Mouse (Mus musculus): ENCODE data around the gene Hip1r.

Hip1r gene

DNA sequence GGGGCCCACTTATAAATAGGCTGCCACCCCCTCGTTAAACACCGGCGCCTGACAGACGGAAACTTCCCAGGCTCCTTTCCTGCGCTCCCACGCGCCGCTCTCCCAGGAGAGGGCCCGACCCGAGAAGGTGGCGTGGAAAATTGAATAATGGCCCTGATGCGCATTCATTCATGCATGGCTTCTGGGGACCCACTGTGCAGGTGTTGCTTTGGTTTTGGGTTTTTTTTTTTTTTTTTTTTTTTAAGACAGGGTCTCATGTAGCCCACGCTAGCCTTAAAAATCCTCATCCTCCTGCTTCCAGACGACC is 704 bp downstream of the Hip1r start:
- DNase-seq (ENCODE audit: low spot score in 2 of 2): no peak

DNA sequence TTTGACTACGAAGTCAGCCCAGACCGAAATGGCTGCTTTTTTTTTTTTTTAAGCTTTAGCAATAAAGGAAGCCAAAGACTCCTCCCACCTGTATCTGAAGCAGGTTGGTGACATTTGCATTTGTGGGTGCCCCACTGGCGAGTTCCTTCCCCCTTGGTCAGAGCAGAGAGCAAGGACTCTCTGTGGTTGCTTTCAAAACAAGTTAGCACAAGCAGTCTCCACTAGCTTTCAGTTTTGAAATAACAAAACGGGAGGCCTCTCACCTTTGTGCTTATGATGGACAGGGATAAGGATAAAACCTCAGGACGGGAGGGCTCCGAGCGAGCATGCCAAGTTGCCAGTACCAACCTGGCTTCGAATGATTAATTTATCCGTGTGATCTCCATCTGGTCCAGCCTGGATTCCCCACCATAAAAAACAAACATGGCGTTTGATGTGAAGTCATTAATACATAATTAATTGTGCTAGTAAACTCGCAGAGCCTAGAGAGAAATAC is 1.2 kb downstream of the Hip1r start:
- peak in 1 of 2 experiments; percentile 61 for DNase-seq (ENCODE audit: low spot score in 2 of 2)

DNA sequence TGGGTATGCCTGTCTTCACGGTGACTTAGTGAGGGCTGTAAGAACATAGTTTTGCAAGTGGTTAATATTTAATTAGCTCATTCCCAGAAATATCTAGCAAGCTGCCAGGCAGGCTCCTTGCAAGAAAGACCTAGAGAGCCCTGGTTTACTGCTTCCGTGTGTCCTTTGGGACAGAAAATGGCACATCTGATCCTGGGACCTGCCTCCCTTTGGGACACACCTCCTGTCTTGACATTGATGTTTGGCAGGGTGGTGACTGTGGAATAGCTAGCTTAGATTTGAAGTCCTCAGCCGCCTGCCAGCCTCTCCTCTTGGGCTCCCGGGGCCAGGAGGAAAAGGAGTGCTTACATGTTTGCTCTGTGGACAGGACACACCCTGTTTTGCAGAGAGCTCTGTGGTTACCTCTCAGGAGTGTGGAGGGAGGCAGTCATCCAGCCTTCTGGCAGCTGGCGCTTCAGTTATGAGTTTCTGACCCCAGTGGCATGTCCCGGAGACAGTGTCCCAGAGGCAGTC is 2.3 kb downstream of the Hip1r start:
- DNase-seq (ENCODE audit: low spot score in 2 of 2): no peak

DNA sequence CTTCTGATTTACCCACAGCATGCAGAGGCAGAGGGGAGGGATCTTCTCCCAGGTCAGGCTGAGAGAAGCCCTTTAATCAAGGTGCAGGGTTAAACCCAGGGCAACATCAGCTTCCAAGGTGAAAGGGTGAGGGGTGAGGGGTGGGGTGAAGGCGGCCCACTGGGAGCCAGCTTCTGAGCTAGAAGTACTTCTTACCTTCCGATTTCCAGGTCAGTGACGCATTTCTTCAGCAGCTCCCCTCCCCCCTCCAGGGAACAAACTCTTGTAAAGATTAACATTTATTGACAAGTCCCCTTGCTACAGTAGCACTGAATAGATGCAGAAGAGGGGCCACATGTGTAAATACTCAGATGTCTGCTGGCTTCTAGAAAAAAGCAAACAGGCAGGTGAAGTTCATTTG is 3.8 kb downstream of the Hip1r start:
- no peak for DNase-seq (ENCODE audit: low spot score in 2 of 2)

DNA sequence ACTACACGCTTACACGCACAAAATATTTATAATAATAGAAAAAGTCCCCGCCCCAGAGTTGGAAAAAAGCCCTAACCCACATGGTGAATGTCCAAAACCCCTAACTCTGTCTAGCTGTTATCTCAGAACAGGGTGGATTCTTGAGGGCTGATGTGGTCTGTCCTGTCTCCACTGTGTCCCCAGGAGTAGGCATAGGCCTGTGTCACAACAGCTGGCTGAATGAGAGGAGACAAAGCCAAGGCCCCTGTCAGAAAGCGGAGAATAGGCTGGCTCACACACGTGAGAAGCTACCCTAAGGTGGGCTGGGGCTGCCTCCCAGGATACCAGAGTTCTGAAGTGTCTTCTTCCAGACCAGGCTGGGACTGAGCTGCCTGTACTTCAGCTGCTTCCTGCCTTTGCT is 4.7 kb downstream of the Hip1r start:
- DNase-seq (ENCODE audit: low spot score in 2 of 2): no peak

DNA sequence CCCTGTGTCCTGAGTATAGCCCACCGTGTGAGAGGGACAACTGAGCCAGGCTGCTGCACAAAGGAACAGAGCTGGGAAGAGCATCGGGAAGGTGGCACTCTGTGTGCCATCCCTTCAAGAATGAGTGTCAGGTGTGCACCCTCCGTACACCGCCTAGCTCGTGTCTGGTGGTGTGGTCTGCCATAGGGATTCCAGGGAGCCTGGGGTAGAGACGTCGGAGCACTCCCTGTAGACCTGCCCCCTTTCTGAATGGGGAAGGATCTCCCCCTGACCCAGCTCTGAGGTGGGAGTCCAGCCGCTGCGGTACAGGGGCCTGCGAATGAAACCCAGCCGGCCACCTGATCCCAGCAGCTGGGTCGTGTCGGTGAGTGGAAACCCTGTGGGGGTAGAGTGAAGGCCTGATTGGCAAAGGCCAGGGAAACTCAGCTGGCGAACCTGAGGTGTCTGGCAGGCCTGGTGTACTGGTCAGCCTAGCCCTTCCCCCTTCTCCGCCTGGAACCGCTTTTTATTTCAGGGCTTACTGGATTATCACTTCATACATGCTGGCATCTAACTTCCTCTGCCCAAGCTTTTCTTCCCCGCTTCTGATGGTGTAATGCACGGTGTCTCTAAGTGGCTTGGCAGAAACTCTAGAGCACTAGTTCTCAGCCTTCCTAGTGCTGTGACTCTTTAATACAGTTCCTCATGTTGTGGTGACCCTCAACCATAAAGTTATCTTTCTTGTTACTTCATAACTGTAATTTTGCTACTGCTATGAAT is 6.0 kb downstream of the Hip1r start:
- DNase-seq (ENCODE audit: low spot score in 2 of 2): no peak

DNA sequence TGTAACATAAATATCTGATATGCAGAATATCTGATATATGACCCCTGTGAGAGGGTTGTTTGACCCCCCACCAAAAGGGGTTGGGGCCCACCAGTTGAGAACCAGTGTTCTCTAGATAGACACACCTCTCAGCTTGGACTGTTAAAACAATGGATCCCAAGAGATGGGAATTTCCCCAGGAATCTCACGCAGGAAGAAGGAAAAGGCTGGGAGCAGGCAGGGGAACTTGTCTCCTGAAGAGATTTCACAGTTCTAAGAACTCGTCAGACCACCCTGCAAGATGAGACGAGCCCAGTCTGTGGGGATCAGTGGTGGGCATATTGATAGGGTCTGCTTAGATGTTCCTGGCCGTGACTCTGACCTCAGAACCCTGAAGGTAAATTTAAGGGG is 6.5 kb downstream of the Hip1r start:
- DNase-seq (ENCODE audit: low spot score in 2 of 2): no peak

DNA sequence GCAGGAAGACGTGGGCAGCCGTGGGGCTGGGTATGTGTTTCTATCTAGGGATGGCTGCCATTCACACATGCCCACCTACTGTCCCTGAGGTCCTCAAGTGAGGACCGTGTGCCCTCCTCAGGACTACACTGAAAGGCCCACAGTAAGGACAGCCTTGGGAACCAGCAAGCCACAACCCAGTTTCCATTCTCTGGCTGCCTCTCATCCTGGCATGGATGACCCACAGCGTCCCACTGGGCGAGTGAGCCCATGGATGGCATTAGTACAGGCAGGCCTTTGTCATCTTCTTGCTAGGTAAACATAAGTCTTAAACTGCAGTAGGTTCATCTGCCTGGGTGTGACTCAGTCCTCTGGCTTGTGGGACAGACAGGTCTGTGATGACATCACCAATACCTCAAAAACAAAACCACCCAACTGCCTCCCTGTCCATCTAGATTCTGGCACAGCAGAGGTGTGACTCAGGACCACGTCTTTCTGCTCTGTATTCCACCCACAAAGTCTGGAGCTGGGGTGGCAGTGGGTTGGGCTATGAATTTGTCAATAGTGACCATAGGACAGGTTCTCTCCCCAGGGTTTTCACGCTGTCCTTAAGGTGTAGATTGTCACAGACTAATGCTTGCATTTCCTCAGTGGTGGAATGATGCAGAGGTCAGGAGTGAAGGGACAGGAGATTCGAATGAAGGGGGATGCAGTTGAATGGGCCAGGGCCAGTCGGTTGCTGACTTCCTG is 7.3 kb downstream of the Hip1r start:
- DNase-seq (ENCODE audit: low spot score in 2 of 2): no peak

DNA sequence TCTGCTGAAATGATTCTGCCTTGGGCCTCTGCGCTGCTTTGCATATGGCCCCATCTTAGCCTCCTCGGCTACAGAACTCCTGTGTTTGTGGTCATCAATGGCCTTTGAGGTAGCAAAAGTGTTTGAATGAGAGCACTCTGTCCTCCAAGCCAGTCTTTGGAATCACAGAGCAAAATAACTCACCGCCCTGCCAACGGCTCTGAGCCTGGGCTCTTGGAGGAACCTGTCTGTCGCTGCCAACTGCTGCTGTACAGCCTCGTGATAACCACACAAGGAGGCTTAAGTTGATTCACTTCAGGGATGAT is 7.8 kb downstream of the Hip1r start:
- no peak for DNase-seq (ENCODE audit: low spot score in 2 of 2)

DNA sequence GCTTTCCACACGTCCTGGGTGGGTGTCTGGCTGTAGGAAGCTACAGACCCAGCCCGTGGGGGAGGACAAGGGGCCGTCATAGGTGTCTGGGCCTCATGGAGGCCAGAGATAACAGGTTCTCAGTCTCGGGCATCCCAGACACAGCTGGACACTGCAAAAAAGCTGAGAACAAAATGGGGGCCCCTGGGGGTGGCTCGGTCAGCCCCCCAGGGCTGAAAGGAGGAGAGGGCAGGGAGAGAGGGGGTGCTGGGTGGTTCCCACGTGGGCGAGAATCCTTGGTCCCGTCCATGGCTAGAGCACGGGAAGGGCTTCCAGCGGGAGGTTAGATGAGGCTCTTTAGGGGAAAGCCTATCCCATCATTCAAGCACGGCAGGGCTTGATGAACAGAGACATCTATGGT is 9.4 kb downstream of the Hip1r start:
- DNase-seq (ENCODE audit: low spot score in 2 of 2): no peak

DNA sequence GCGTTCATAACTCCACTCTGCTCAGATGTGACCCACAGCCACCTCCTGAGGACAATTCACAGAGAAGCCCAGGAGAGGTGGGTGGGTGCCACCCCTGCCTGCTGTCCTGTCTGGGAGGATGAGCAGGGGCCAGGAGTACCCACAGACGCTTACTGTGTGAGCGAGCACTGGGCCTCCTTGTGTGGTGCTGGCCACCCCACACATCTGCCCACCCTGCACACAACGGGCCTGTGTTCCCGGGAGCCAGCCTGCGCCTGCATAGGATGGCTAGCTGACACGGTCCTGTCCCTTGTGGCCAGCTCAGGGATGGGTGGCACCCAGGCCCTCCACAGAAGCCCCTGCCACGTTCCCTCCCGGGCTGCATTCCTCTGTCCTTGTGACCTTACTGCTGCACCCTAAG is 12.0 kb downstream of the Hip1r start:
- no peak for DNase-seq (ENCODE audit: low spot score in 2 of 2)

DNA sequence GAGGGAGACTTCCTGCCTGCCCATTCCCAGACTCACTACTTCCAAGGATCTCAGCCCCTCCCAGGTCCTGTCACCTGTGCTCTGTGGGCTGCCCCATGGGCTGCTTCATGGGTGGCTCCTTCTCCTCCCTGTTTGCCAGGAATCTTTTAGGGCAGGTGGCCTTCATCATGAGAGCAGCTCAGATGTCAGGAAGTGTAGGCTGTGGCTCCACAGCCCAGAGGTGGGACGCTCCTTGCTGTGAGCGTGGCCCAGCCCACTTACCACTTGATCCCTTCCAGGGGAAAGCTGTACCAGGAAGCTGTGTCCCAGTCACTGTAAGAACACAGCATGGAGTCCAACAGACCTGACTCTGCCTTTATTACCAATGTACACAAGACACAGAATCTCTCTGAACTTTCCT is 13.5 kb downstream of the Hip1r start:
- no peak for DNase-seq (ENCODE audit: low spot score in 2 of 2)

DNA sequence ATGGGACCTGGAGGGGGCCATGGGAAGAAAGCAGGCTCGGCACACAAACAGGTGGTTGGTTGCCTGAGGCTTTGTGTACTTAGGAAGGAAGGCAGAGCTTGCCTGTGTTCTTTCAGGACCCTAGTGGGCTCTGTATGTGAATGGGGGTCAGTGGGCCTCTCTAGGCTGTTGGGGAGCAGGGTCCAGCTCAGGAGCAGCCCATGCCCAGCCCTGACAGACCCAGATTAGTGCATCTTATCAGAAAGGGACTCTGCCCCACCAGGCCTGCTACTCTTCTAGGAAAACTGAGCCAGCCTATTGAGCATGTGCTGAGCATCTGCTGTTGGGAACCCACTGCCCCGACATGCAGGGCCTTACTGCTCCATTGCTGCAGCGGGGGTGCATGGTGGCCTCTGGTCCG is 14.1 kb downstream of the Hip1r start:
- no peak for DNase-seq (ENCODE audit: low spot score in 2 of 2)

DNA sequence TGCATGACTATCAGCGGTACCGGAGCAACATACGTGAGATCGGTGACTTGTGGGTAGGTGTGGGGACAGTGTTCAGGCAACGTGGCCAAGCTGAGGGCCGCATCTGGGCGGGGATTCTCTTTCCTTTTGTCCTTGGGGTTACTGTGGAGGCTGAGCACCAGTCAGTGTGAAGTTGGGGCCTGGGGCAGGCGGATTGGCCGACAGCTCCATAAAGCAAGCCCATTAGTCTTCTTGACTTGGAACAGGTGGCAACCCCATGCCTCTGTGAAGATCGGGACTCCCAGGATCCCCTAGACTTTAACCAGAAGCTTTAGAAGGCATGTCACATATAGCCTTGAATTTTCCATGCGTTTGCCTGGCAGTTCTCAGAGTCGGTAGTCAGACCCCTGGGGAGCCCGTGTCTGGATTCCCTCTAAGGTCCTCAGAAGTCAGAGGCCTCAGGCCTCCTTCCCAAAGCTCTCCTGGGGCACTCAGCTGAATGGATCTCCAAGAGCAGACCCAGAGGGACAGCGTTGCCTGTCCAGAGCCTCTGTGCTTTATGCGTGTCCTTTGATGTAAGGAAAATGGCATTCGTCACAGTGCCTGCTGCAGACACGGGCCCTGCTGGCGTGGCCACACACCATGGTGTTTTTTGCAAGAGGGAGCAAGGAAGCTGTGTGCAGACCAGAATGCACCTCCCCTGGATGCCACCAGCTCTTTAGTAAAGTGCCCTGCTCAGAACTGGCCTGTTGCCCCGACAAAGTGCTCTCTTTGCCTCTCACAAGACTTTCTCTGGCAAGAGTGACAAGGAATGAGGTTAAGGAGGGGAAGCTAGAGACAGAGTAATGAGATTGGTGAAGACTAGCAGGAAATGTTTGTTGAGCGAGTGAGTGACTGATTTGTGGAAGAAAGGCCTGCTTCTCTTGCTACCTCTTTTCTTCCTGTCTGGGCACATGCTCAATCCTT is 16.8 kb downstream of the Hip1r start:
- no peak for DNase-seq (ENCODE audit: low spot score in 2 of 2)

DNA sequence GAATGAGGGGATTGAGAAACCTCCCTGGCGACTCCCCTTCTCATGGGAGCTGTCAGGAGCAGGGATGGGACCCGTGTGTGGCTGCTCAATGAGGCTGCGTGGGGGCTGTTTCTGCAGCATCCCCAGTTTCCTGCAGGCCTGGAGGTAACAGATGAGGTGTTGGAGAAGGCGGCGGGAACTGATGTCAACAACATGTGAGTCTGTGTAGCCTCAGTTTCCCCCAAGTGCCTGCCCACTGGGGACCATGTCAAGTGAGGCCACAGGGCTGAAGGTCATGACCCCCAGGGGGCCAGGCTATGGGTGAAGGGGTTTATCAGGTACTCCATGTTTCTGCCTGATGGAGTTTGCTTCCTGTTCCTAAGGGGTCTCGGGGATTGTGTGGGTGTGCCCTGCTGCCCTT is 17.9 kb downstream of the Hip1r start:
- DNase-seq (ENCODE audit: low spot score in 2 of 2): no peak

DNA sequence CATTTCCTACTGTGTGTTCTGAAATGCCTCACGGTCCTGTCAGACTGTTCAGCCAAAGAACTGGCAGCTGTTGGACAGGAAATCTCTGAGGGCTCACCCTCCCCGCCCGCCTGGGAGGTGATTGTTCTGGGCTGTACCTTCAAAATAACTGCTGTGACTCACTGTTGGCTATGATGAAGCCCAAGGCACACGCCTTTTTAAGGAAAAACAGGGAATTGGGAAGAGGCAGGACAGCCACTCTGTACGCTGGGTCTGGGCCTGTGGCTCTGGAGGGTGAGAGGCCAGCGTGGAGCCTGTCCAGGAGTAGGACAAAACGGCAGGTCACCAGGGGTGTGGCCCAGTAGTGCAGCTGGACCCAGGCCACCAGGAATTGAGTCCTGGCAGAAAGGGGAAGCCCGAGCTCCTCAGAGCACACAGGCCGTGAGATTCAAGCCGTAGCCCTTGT is 18.8 kb downstream of the Hip1r start:
- peak; percentile 57 to 76 for DNase-seq (ENCODE audit: low spot score in 2 of 2)

DNA sequence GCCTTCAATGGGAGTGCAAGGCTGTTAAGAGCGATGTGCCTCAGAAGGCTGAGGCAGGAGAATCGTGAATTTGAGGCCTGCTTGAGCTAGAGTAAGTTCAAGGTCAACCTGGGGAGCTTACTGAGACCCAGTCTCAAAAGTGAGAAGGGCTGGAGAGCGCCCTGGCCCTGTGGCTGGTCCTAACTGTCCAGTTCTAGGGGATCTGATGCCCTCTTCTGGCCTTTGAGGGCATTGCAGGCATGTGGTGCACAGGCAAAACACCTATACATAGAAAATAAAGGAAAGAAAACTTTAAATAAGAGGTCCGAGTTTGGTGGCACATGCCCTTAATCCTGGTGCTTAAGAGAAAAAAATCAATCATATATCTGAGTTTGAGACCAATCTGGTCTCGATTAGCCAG is 19.4 kb downstream of the Hip1r start:
- peak; percentile 69 to 83 for DNase-seq (ENCODE audit: low spot score in 2 of 2)

DNA sequence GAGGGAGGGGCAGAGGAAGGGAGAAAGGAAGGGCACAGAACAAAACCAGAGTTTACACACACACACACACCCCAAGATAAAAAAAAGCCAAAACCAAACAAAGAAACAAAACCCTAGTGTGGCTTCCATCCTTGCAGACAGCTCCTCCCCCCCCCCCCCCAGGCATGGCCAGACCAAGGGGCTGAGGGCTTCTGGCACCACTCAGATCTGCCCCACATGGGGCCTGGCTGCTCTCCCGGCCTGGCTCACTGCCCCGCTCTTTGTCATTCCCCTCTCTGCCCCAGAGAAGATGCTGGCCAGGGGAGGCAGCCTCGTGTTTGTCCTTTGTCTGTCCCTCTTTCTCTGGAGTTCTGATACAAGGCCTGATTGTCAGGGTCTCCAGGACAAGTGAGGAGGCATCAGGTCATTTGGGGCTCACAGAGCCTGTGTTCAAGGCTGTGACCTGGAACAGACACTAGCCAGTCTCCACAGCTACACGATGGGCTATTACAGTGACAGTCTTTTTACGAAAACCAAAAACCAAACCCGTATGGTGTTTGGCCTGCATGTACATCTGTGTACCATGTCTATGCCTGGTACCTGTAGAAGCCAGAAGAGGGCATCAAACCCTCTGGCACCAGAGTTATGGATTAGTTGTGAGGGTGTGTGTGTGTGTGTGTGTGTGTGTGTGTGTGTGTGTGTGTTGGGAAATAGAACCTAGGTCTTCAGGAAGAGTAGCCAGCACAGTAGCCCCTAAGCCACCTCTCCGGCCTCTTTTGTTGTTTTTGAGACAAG is 20.0 kb downstream of the Hip1r start:
- no peak for DNase-seq (ENCODE audit: low spot score in 2 of 2)

DNA sequence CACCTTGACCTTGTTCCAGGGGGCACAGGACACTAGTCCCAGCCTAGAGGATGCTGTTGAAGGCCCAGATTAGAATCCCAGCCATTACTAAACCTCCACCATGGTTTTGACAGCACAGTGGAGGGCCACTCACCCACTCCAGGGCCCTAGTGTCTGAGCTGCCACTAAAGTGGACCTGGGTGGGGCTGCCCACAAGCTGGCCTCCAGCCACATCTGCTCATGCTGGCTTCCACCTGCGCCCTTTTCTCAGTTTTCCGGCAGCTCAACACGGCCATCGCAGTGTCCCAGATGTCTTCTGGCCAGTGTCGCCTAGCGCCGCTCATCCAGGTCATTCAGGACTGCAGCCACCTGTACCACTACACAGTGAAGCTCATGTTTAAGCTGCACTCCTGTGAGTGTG is 21.0 kb downstream of the Hip1r start:
- DNase-seq (ENCODE audit: low spot score in 2 of 2): no peak

DNA sequence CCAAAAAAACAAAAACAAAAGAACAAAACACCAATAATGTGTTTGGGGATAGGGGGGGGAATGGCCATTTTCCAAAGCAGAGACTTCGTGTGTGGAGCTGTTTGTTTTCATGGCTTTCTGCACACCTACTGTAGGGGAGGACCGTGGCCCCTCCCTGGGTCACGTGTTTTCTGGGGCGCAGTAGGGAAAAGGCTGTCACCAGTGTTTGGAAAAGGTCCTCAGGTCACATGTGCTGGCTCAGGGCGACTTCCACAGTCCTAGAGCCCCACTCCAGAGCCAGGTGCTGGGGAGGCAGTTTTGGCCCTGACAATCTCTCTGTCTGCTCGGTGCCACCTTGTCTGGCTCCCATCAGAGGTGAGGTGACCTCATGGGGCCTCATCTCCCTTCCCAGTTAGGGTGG is 22.0 kb downstream of the Hip1r start:
- DNase-seq (ENCODE audit: low spot score in 2 of 2): no peak

DNA sequence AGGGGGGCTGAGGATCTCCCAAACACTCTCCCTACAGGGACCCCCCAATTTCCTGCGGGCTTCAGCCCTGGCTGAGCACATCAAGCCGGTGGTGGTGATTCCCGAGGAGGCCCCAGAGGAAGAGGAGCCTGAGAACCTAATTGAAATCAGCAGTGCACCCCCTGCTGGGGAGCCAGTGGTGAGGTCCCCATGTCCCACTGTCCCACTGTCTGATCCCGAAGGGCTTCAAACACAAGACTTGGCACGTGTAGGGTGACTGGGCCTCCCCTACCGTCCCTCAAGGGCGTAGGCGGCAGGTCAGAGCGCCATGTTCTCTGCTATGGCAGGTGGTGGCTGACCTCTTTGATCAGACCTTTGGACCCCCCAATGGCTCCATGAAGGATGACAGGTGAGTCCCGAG is 22.8 kb downstream of the Hip1r start:
- no peak for DNase-seq (ENCODE audit: low spot score in 2 of 2)

DNA sequence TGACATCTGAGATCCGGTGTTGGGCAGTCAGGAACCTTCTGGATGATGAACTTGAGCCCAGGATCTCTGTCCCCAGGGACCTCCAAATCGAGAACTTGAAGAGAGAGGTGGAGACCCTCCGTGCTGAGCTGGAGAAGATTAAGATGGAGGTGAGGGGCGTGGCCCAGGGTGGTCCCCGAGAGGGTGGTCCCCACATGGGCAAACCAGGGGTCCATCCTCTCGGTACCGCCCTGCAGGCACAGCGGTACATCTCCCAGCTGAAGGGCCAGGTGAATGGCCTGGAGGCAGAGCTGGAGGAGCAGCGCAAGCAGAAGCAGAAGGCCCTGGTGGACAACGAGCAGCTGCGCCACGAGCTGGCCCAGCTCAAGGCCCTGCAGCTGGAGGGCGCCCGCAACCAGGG is 23.3 kb downstream of the Hip1r start:
- no peak for DNase-seq (ENCODE audit: low spot score in 2 of 2)

Data from urinary bladder, adult 18-20 months (tissue).